Mouse (Mus musculus): ENCODE data around the gene Cib4.
A peak's percentile ranks its signal among the peaks of the same experiment; 100 is the strongest.

The Cib4 gene

DNA sequence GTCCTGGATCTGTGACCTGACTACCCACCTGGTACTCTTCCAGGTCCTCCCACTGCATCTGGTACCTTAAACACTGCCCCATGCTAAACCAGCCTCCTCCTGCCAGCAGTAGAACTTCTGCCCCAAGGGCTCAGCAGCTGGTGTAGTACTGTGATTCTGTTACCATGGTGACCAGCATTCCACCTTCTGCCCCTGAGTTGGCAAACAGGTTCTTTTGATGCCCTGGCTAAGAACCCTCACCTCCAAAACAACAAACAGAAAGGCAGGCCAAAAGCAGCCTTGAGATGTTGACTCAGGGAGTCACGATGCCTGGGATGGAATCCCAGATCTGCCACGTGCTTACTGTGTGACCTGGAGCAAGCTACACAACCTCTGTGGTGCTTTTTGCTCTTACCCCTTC, at the start of gene Cib4:
Gene Cib4 (minus strand): TSS at position 139 of the 400 bp plus-strand sequence.
- DNase-seq: peak; percentile 74

GRCm38 (mm10) chr5:30594953-30595560, 49.4 kb upstream of the Cib4 start:
- DNase-seq: no peak

DNA sequence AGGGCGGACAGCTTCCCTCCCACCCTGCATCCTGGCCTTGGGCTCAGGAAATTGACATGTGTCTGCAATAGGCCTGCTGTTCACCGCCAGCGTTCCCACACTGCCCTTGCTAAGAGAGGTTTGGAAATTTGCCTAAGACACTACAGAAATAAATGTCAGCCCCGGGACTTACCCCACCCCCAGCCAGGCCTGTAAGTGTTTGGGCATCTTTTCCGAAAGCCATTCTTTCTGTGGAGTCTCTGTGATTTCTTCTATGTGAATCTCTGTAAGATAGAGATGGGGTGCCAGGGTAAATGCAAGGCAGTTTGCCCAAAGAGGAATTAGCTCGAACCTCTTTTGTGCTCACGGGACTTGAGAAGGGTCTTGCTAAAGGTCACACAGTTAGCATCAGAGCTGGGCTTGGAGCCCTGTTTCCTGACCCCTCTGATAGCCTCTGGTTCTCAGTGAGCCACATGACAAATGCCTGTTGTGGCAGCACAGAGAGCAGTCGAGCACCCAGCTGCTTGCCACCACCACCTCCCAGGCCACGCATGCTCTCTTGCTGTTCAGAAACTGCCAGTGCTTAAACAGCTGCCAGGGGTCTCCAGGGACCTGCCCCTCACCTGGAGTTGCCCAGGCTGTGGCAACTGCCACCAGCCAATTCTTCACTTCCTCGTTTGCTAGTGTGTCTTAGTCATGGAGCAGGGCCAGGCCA, 48.3 kb upstream of the Cib4 start:
- peak; percentile 46 for DNase-seq

DNA sequence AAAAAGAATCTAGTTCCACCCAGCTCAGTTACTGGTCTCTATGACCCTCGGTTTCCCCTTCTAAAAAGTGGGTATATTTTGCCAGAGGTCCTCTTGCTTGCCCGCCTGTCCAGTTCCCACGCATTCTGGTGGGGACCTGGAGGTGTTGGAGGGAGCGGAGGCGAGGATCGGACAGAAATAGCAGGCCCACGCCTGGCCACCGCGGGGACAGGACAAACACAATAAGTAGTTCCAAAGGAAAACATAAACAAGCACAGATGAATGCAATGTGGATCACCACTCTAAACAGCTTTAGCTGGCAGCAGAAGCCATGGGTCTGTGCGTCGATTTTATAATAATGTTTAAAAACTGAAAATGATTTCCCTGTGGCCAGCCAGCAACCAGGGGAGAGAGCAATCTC, 47.7 kb upstream of the Cib4 start:
- DNase-seq: no peak

DNA sequence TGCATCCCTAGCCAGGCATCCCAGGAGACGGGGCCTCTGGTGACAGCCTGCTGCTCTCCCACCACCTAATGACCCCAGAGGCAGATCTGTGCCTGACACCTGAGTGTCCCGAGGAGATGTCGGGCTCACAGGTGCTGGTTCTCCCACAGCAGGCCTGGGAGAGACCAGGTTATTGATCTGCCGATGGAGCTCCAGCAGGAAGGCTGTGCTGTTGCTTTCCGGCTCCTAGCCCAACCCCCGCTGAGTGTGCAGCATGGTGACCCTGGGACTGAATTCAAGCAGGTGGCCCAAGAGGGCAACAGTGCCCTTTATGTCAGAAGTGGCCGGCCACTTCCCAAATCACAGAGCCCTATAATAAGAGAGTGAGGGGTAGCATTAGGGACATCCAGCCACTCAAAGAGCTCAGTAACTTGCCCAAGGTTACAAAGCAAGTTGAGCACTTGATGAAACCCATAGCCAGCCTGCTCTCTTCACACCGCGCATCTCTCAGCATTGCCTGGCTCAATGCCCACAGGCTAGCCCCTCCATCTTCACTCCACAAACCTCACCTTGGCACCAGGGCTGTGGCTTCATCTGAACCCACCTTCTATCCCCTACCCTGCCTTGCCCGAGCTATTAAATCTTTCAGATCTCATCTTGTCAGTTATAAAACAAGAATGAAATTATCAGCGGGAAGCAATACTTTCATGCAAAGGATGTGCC, 46.8 kb upstream of the Cib4 start:
- DNase-seq: no peak

DNA sequence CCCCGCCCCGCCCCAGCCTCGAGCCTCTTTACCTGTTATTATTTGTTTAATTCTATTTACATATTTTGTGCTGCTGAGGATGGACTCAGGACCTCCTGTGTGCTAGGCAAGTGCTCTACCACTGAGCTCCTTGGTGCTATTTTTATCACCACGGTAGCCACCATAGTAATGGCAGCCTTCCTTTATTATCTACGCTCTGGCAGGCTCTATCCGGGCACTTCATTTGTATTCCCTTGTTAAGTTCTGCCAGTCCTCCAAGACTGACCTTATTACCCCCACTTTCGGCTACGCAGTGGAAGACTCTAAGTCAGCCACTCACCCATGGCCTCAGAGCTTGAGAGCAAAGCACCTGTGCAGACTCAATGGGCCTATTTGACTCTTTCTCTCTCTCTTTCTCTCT, 46.1 kb upstream of the Cib4 start:
- no peak for DNase-seq

GRCm38 (mm10) chr5:30591205-30591731, 45.6 kb upstream of the Cib4 start:
- DNase-seq: no peak

GRCm38 (mm10) chr5:30590231-30590630, 44.6 kb upstream of the Cib4 start:
- DNase-seq: no peak

- no peak for DNase-seq
Observed at GRCm38 (mm10) chr5:30589546-30589945, 43.9 kb upstream of the Cib4 start.

GRCm38 (mm10) chr5:30589069-30589468, 43.4 kb upstream of the Cib4 start:
- DNase-seq: no peak

- peak; percentile 20 for DNase-seq
Observed at GRCm38 (mm10) chr5:30588301-30588968, 42.8 kb upstream of the Cib4 start.

DNA sequence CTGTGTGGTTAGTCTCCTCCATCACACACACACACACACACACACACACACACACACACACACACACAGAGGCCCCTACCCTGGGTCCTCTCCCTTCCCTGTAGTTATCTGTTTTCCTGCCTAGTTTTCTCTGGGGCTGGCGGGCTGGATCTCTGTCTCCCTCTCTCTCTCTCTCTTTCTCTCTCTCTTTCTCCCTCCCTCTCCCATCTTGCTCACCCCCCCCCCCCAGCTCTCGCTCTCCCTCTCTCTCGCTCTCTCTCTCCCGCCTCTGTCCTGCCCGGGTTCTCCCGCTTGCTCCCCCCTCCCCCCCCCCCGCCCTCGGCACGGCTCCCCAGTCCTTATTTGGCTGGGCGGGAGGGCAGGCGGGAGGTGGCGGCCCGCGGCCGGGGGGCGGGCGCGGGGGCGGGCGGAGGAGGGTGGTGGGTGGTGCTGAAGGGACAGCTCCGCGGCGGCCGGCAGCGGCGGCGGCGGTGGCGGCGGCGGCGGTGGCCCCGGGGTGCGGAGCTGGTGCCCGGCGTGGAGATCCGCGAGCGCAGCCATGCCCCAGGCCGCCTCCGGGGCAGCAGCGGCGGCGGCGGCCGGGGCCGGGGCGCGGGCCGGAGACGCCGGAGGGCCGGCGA, 42.2 kb upstream of the Cib4 start, which contains the start of gene Kcnk3:
Gene Kcnk3 (plus strand): TSS at position 490 of the 620 bp plus-strand sequence.
- DNase-seq: peak; percentile 66

DNA sequence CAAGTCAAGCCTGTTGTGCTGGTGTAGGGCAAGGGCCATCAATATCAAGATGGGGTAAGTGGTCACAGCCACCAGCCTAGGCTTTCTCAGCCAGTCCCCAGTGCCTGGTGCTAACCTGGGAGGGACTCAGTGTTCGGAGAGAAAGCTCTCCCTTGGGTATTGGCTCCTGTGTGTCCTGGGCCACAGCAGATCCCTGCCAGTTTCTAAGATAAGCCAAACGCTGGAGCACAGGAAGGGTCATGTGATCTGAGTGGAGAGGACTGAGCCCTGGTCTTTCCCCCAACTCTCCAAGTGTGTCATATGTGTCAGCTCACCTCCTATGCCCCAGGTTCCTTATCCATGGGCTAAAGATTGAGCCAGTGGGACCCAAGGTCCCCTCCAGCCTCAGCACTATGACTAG, 41.5 kb upstream of the Cib4 start:
- no peak for DNase-seq

DNA sequence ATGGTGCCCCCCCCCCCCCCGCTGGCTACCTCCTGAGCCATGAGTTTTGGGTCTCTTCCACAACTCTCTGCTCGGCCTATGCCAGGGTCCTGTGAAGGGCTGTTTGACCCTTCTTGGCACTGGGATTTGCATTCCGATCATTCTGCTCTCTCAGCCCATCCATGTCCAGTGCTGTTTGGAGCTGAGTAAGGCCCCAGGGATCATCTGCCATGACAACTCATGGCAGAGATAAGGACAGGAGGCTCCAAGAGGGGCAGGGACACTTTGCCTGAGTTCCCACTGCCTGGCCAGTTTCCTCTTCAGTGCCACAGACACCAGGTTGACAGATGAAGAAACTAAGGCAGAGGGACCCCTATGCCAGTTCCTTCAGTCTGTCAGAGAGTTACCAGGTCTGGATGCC, 41.0 kb upstream of the Cib4 start:
- no peak for DNase-seq

- DNase-seq: no peak
Observed at GRCm38 (mm10) chr5:30582017-30582416, 36.4 kb upstream of the Cib4 start.

- DNase-seq: no peak
Observed at GRCm38 (mm10) chr5:30580725-30581124, 35.1 kb upstream of the Cib4 start.

GRCm38 (mm10) chr5:30578445-30579080, 32.9 kb upstream of the Cib4 start:
- no peak for DNase-seq

DNA sequence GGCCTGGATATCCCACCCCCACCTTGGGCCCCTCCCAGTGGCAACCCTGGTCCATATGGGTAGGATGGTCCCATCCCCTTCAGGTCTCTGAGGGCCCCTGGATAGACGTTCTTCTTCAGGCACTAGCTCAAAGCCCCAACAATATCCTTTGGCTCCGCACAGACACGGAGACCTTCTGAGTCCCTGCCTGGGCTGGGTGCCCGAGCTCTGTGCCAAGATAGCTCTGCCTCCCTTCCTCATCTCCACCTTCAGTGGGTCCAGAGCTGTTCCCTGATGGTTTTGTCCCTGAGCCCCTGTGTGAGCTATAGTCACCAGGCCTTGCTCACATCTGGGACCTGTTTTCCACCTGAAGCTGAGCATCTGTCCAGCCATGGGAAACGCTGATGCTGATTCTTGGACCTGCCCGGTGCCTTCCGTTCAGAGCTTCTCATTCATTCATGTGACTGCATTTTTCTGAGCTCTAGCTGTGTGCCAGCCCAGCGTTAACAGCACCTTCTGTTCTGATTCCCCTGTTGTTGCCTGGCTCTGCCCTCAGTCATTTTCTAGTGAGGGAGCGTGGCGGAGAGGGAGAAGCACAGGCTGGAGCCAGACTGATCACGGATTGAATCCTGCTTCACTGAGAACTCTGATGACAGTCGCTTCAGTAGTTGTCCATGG, 32.1 kb upstream of the Cib4 start:
- DNase-seq: no peak

GRCm38 (mm10) chr5:30577251-30577650, 31.6 kb upstream of the Cib4 start:
- peak; percentile 49 for DNase-seq

DNA sequence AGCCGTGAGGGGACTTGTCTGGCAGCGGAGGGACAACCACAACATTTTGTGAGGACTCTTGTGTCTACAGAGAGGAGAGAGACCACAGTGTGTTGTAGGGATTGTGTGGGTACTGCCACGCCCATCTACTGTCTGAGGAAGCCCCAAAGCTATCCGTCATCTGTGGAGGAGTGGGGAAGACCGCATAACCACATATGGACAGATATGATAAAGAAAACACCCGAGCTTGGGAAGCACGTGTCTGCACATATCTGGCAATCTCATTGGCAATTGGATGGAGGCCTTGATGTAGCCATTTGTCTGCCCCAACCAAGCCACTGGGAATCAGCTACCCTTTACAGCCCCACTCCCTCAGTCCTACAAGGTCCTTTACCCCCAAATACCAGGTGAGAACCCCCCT, 30.6 kb upstream of the Cib4 start:
- no peak for DNase-seq

DNA sequence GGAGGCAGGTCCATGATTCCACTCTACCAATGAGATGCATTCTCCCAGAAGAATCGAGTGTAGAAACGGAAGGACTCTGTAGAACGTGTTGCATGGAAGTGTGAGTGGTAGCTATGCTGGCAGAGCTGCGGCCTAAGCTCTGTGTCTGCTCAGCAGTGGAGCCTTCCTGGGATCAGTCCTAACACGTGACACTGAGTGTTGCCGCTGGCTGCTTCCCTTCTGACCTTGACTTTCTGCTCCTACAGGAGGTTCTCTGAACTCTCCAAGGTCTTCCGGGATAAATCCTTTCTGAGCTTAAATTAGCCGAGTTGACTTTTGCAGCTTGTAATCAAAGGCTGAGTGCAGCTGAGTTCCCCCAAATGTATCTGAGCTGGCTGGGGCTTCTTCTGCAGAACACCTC, 28.7 kb upstream of the Cib4 start:
- peak; percentile 14 for DNase-seq

- DNase-seq: no peak
Observed at GRCm38 (mm10) chr5:30571820-30572219, 26.2 kb upstream of the Cib4 start.
